Mouse (Mus musculus) large intestine, adult 2 months (tissue): ENCODE data around the gene Stub1. TPM values are rescaled to one million over a fixed set of nuclear protein-coding genes. Genes with fewer than 3 reads are reported as not detected.

Experiments
- DNase-seq: peaks from one replicate; pipeline ENCODE4 v3.0.0-alpha.2; 2012; ENCODE audit warnings: low read depth, low spot score
- WGBS: fragments of 180-500 bp; shearing (Covaris S2); methylation state at CpG from one replicate; pipeline ENCODE4 v1.1.7; 2018; 5-methylcytosine and 5-hydroxymethylcytosine counted together
- polyA plus RNA-seq: library from polyadenylated mRNA; depleted of rRNA; stranded (reverse); fragments of >200 nt; gene quantifications from 2 replicates; pipeline ENCODE4 v1.2.3, GENCODE M21; 2012

The Stub1 gene
- polyA plus RNA-seq, 1 experiment, result 157 TPM

DNA sequence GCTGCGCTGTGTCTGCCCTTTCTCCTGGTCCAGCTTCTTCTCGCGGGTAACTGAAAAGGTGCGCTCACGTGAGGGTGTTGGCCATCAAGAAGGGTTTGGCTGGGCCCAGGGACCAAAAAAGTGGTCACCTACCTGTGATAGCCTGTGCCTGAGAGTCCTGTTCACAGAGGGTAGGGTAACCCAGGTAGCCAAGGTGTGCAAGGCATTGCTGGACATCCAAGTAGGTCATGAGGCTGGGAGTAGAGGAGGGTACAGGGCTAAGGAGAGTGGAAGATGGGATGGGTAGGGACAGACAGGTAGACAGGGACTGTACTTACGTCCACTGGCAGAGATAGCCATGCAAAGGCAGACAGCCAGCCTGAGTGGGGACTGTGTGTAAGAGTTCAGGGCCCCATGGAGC, 7.3 kb upstream of the Stub1 start:
- 95% methylated on average over 6 of the region's 6 CpGs for WGBS

GRCm38 (mm10) chr17:25839455-25840235, 6.4 kb upstream of the Stub1 start:
- WGBS, result 56% methylated on average over 14 of the region's 14 CpGs
- DNase-seq, result no peak

More for the DNA sequence above, 7.3 kb upstream of the Stub1 start:
- DNase-seq, result no peak

GRCm38 (mm10) chr17:25838904-25839303, 5.7 kb upstream of the Stub1 start:
- no peak for DNase-seq
- 76% methylated on average over 4 of the region's 4 CpGs for WGBS

GRCm38 (mm10) chr17:25837533-25837932, 4.3 kb upstream of the Stub1 start:
- WGBS, result 61% methylated on average over 3 of the region's 3 CpGs
- no peak for DNase-seq

GRCm38 (mm10) chr17:25837076-25837410, 3.8 kb upstream of the Stub1 start, which contains the start of gene Rhbdl1:
TSS of gene Rhbdl1 (minus strand) at chr17:25837295.
- 6% methylated on average over 29 of the region's 29 CpGs for WGBS

DNA sequence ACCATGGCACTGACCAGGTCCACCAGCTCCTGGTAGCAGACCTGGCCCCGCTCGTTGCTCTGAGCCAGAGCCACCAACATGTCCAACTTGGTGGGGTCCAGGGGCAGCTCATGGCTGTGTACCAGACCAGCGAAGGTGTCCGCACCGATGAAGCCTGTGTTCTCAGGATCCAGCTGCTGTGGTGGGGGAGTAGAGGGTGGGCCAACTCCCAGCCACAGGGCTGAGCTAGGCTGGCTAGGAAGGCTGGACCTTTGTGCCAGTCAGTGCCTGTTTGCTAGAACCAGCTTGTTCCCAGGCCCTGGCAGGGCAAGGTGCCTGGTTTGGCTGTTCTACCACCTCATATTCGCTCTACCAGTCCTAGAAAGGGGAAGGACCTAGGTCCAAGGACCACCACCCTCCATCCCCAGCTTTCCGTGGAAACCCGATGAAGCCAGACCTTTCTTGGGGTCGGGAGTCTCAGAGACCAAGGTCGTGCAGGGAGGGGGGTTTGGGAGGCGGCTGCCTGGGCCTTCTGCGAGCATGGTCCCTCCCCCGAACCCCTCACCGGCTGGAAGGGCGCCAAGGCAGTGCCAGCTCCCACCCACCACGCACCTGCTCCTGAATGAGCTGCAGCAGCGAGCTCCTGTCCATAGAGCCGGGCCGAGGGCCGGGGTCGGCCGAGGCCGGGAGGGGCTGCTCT, 3.3 kb upstream of the Stub1 start:
- WGBS, result 25% methylated on average over 23 of the region's 23 CpGs
- DNase-seq, result no peak

More at GRCm38 (mm10) chr17:25837076-25837410, 3.8 kb upstream of the Stub1 start, which contains the start of gene Rhbdl1:
- no peak for DNase-seq

- DNase-seq, result no peak
- WGBS, result 91% methylated on average over 16 of the region's 16 CpGs
Measured at GRCm38 (mm10) chr17:25835816-25836215, 2.6 kb upstream of the Stub1 start.

- 93% methylated on average over 7 of the region's 7 CpGs for WGBS
- no peak for DNase-seq
Measured at GRCm38 (mm10) chr17:25835301-25835700, 2.1 kb upstream of the Stub1 start.

- no peak for DNase-seq
- WGBS, result 52% methylated on average over 12 of the region's 12 CpGs
Measured at GRCm38 (mm10) chr17:25834595-25835222, 1.5 kb upstream of the Stub1 start.

GRCm38 (mm10) chr17:25833961-25834594, 874 bp upstream of the Stub1 start:
- 11% methylated on average over 6 of the region's 6 CpGs for WGBS
- no peak for DNase-seq

- peak; percentile 94 for DNase-seq
- under 1% methylated on average over 77 of the region's 77 CpGs for WGBS
Measured at GRCm38 (mm10) chr17:25832436-25833290, 541 bp downstream of the Stub1 start.

GRCm38 (mm10) chr17:25831451-25832281, 1.5 kb downstream of the Stub1 start:
- DNase-seq, result no peak
- WGBS, result 24% methylated on average over 21 of the region's 21 CpGs

GRCm38 (mm10) chr17:25830806-25831431, 2.3 kb downstream of the Stub1 start:
- no peak for DNase-seq
- 81% methylated on average over 14 of the region's 14 CpGs for WGBS

GRCm38 (mm10) chr17:25830200-25830753, 2.9 kb downstream of the Stub1 start:
- 71% methylated on average over 4 of the region's 4 CpGs for WGBS
- no peak for DNase-seq

GRCm38 (mm10) chr17:25829558-25830017, 3.6 kb downstream of the Stub1 start:
- DNase-seq, result no peak
- WGBS, result 27% methylated on average over 8 of the region's 8 CpGs

- under 1% methylated on average over 32 of the region's 32 CpGs for WGBS
- DNase-seq, result no peak
Measured at GRCm38 (mm10) chr17:25828712-25829557, 4.3 kb downstream of the Stub1 start, which contains the start of gene Jmjd8. TSS of gene Jmjd8 (plus strand) at chr17:25828867.

DNA sequence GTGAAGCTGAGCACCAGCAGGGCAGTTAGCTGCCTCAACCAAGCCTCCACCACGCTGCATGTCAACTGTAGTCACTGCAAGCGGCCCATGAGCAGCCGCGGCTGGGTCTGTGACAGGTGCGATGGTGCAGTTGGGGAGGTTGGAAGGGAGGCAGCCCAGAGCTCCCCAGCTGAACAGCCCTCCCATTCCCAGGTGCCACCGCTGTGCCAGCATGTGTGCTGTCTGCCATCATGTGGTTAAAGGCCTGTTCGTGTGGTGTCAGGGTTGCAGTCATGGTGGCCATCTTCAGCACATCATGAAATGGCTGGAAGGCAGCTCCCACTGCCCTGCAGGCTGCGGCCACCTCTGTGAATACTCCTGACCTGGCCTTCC, 5.0 kb downstream of the Stub1 start:
- no peak for DNase-seq
- WGBS, result 79% methylated on average over 8 of the region's 8 CpGs
